Mouse (Mus musculus) forebrain, embryonic 14.5 days (tissue): ENCODE measurements at regions not wholly inside any gene's neighbourhood (a gene's known extent, or its start where the extent isn't known, plus 50 kb on each side); places are given as distances from the start of the nearest gene placed in this dataset.
"Not testable (repeated sequence)": the region's sequence is repeated elsewhere in the genome, so short reads cannot be mapped to it uniquely, and the experiment has no call there.

Experiments used
- ATAC-seq: fragments of 200-750 bp; cut with Nextera tagmentation; 2 replicates; pipeline ENCODE4 v1.8.0; 2017; ENCODE audit warnings: mild to moderate bottlenecking, moderate library complexity
- DNase-seq: peaks from one replicate; pipeline ENCODE4 v3.0.0-alpha.2; 2015; ENCODE audit warnings: low spot score
- H3K27ac ChIP-seq: fragments of 300-500 bp; sonication (generic); 2 replicates; pipeline ENCODE4 v1.5.1; 2014; ENCODE audit warnings: low read depth, mild to moderate bottlenecking, control low read depth, low read length, moderate library complexity
- H3K27me3 ChIP-seq: fragments of 300-500 bp; sonication (generic); replicated peaks from 2 replicates; pipeline ENCODE4 v1.6.1; 2014; ENCODE audit warnings: low read length, control low read depth, mixed read lengths; ENCODE audit not compliant: control insufficient read depth, insufficient read depth
- H3K36me3 ChIP-seq: fragments of 300-500 bp; sonication (generic); 2 replicates; pipeline ENCODE4 v1.6.1; 2014; ENCODE audit warnings: low read length, control low read depth; ENCODE audit not compliant: control insufficient read depth, insufficient read depth
- H3K4me1 ChIP-seq: fragments of 300-500 bp; sonication (generic); 2 replicates; pipeline ENCODE4 v1.6.1; 2014; ENCODE audit warnings: antibody characterized with exemption, low read length, control low read depth; ENCODE audit not compliant: control insufficient read depth, insufficient read depth
- H3K4me2 ChIP-seq: fragments of 300-500 bp; sonication (generic); 2 replicates; pipeline ENCODE4 v1.6.1; 2014; ENCODE audit warnings: mild to moderate bottlenecking, control low read depth, low read length
- H3K4me3 ChIP-seq: fragments of 300-500 bp; sonication (generic); 2 replicates; pipeline ENCODE4 v1.5.1; 2014; ENCODE audit warnings: low read depth, low read length, control low read depth
- H3K9ac ChIP-seq: fragments of 300-500 bp; sonication (generic); 2 replicates; pipeline ENCODE4 v1.6.1; 2014; ENCODE audit warnings: mild to moderate bottlenecking, low read length, control low read depth, moderate library complexity
- H3K9me3 ChIP-seq: fragments of 300-500 bp; sonication (generic); replicated peaks from 2 replicates; pipeline ENCODE4 v1.6.1; 2016; ENCODE audit warnings: low read length, control low read depth, mixed read lengths; ENCODE audit not compliant: control insufficient read depth
- WGBS: fragments of 180-500 bp; shearing (Covaris S2); extraction: QIAGEN DNeasy Blood & Tissue Kit; methylation state at CpG from one replicate; pipeline ENCODE4 v1.1.7; 2014; 5-methylcytosine and 5-hydroxymethylcytosine counted together

DNA sequence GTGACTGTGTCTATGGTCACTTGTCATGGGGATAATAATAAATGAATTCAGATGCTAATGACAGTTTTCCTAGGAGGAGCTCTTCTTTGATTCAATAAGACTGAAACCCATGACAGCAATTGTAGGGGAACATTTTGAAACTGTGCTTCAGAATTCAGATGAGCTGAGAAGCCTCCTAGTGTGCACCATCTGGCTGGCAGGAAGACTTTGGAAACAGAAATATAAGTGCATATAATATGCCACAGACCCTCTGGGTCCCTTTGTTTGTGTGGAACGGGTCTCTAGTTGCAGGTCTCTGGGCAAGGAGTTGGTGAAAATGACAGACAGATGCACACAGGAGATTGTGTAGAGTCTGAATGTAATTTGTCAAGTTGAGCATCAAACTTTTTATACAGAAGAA is 1043.3 kb upstream of the Cntnap5a start:
- DNase-seq (no peak), ATAC-seq (no peak; the same call in 1 of the 2 replicates)
- Histone ChIP-seq H3K4me1 (no peaks in the 10 kb centered on the region), H3K9ac (no peak overlapping the region), H3K27ac (no peak overlapping the region), H3K4me3 (no peak overlapping the region), H3K9me3 (no peaks in the 10 kb centered on the region), H3K36me3 (no peaks in the 10 kb centered on the region), H3K27me3 (no peaks in the 10 kb centered on the region), H3K4me2 (no peak overlapping the region)
- 52% methylated on average over 1 of the region's 1 CpGs for WGBS

DNA sequence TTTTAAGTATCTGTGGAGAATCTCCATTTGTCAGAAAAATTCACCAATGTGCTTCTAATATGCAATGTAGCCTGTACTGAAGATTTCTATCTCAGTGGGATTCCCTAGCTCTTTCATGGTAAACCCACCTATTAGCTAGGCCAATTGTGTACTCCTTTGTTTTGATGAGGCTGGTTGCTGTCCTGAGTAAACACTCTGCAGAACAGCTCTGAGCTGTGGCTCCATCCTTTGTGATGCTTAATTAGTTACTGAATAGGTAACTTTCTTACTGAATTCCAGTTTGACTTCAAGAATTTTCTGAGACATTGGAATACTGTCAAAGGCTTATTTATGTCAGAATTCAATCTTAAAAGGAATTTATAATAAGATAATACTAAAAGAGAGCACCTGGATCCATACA is 1042.7 kb upstream of the Cntnap5a start:
- ATAC-seq, H3K27ac ChIP-seq, H3K36me3 ChIP-seq, H3K4me3 ChIP-seq, H3K9me3 ChIP-seq, H3K4me1 ChIP-seq, H3K4me2 ChIP-seq, H3K27me3 ChIP-seq, DNase-seq, H3K9ac ChIP-seq: not testable (repeated sequence)

DNA sequence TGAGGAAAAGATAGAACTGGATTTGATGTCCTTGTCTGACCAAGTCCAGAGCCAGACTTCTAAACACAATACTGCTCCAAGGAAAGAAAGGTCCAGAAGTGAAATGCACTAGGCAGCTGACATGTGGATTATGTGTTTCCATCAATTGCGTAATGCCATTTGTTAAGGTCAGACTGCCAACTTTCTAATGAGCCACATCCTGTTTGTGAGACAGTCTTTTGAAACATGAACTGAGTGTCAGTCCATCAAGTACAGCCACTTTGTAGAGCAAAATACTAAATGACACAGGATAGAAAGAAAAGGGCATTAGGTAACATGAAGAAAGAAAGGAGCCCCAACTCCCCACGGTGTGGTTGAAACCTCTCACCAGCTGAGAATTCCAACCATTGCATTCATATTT is 1010.6 kb upstream of the Cntnap5a start:
- no peak overlapping the region for H3K27ac ChIP-seq
- no peak overlapping the region for H3K9ac ChIP-seq
- H3K4me1 ChIP-seq: no peaks in the 10 kb centered on the region; the same call in 1 of the 2 replicates
- no peaks in the 10 kb centered on the region for H3K9me3 ChIP-seq
- no peak overlapping the region for H3K4me2 ChIP-seq
- no peaks in the 10 kb centered on the region for H3K36me3 ChIP-seq
- no peak overlapping the region for H3K4me3 ChIP-seq
- WGBS: 36% methylated on average over 2 of the region's 2 CpGs
- ATAC-seq (no peak), DNase-seq (no peak)
- H3K27me3 ChIP-seq: no peaks in the 10 kb centered on the region

DNA sequence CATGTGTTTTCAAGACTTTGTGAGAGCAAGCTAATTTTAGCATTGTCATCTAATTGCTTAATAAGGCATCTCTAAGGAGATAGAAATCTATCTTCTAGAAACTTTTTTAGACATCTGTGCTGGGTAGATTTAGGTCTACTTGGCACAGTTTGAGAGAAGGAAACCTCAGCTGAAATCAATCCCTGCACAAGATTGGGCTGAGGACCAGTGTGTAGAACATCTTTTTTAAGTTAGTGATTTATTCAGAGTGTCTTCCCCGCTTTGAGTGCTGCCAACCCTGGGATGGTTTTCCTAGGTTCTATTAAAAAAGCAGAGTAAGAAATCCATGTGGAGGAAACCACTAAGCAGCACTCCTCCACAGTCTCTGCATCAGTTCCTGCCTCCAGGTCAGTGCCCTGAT is 1003.3 kb upstream of the Cntnap5a start:
- Histone ChIP-seq H3K4me1 (no peaks in the 10 kb centered on the region), H3K27me3 (no peaks in the 10 kb centered on the region), H3K9me3 (no peaks in the 10 kb centered on the region), H3K4me2 (no peak overlapping the region), H3K27ac (no peak overlapping the region), H3K9ac (no peak overlapping the region), H3K36me3 (no peaks in the 10 kb centered on the region), H3K4me3 (no peak overlapping the region)
- ATAC-seq (no peak), DNase-seq (no peak)
- 85% methylated on average over 1 of the region's 1 CpGs for WGBS

DNA sequence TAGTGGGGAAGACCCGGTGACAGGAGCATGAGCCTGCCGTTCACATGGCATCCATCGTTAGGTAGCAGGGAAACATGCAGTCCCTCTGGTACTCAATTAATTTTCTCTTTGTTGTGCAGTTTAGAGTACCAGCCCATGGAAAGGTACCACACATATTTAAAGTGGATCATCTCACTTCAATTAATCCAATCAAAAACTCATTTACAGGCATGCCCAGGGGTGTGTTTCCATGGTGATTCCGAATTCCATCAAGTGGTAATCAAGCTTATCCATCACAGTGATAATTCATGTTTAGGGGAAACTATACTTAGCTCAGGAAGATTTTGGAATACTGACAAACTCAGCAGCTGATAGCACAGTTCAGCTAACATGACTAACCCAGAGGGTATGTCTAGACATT is 963.4 kb upstream of the Cntnap5a start:
- H3K4me3 ChIP-seq: no peak overlapping the region
- no peaks in the 10 kb centered on the region for H3K36me3 ChIP-seq
- H3K4me1 ChIP-seq: no peaks in the 10 kb centered on the region
- DNase-seq (no peak), ATAC-seq (no peak)
- no peak overlapping the region for H3K4me2 ChIP-seq
- WGBS: 62% methylated on average over 4 of the region's 4 CpGs
- H3K9me3 ChIP-seq: no peaks in the 10 kb centered on the region
- H3K27me3 ChIP-seq: no peaks in the 10 kb centered on the region
- no peak overlapping the region for H3K27ac ChIP-seq
- H3K9ac ChIP-seq: no peak overlapping the region

DNA sequence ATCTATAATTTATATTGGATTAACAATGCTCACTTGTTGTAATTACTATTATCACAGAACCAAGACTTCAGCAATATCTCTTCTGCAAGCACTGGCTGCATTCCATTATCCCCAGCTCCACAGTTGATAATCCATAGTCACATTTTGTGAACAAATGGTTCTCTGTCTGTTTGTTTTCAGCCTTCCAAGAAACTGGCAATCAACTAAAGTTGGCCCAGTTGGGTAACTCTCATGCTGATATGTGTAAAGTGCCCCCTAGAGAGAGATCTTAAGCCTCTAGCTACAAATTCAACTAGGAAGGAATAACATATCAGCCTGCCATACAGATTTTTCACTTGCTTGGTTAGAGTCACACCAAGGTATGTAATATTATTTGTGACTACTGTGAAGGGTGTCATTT is 955.4 kb upstream of the Cntnap5a start:
- no peaks in the 10 kb centered on the region for H3K36me3 ChIP-seq

More for the DNA sequence above, 955.4 kb upstream of the Cntnap5a start:
- H3K4me2 ChIP-seq: no peak overlapping the region
- H3K4me3 ChIP-seq: no peak overlapping the region
- H3K9me3 ChIP-seq: no peaks in the 10 kb centered on the region
- H3K27me3 ChIP-seq: no peaks in the 10 kb centered on the region
- DNase-seq: peak; percentile 44
- no peak overlapping the region for H3K9ac ChIP-seq
- H3K4me1 ChIP-seq: no peaks in the 10 kb centered on the region
- no peak for ATAC-seq
- no peak overlapping the region for H3K27ac ChIP-seq
